Mouse (Mus musculus): ENCODE measurements around the gene Lrrk1. TPM values are rescaled to one million over a fixed set of nuclear protein-coding genes. Genes with fewer than 3 reads are reported as not detected.
A peak's percentile ranks its signal among the peaks of the same experiment; 100 is the strongest.

Lrrk1 gene
- polyA plus RNA-seq, 1 experiment from 2014 or later = 1.7 TPM

DNA sequence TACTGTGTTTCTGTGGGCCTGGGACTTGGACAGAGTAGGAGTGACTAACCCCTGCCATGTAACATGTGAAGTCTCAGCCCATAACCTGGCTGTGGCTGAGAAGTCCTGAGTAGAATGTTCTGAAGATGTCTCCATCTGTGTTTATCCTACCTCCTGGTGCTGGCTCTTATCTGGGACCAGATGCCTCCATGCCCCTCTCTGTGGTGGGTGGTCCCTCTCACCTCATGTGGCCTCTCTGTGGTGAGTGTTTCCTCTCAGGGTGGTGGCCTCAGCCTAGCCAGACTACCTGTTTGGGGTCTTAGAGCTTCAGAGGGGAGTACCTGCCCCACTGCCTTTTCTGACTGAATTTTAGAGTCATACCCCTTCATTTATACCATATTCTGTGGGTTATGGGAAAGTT lies 139.9 kb downstream of the Lrrk1 start:
- ATAC-seq = no peak
- Histone ChIP-seq H3K27me3 (replicated peaks; ENCODE audit: control insufficient read depth, insufficient read depth, low read length) (no peaks in the 10 kb centered on the region), H3K9ac (ENCODE audit: low read length) (no peak overlapping the region), H3K4me3 (ENCODE audit: low read depth, low read length) (no peak overlapping the region), H3K9me3 (replicated peaks; ENCODE audit: control insufficient read depth, low read length) (no peaks in the 10 kb centered on the region), H3K4me2 (ENCODE audit: low read length) (no peak overlapping the region), H3K4me1 (ENCODE audit: control insufficient read depth, insufficient read depth, low read length) (peaks cover 16% of the 10 kb centered on the region), H3K36me3 (ENCODE audit: control insufficient read depth, insufficient read depth, low read length) (no peaks in the 10 kb centered on the region), H3K27ac (ENCODE audit: low read depth, low read length) (0 out of 2 replicates have a peak overlapping the region, but pooled peaks have one; percentile 39)
- DNase-seq (ENCODE audit: low spot score) = no peak

DNA sequence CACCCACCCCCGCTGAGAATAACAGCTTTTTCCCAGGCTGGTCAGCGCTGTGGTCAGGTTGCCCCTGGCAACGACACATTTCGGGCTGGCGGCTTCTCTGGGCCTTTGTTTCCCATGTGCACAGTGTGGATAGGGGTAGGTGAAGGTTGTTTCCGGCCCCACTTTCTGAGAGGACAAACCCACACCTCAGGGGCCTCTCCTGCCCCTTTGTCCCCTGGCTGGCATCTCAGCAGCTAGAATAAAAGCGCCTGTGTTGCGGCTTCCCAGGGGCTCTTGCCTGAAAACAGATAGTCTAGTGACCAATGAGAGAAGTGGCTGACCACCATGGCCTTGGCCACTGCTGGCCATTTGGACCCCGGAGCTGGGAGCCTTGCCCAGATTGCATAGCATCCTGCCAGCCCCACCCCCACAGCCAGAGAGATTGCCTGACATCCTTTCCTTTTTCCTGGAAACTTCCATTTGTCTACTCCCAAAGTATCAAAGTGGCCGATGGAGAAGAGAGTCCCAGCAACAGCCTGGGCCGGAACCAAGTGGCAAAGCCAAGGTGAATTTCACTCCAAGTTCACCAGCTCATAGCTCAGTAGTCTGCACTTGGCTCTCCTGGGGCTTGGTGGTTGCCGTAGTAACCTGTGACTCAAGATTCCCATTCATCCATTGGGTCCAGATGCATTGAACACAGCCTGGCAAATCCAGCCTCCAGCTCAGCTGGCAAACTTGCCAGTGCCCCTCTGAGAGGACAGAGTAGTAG lies 140.7 kb downstream of the Lrrk1 start:
- ATAC-seq (peak; percentile 80), DNase-seq (ENCODE audit: low spot score) (peak; percentile 89)
- H3K27ac ChIP-seq (ENCODE audit: low read depth, low read length) = no peak overlapping the region; the same call in 1 of the 2 replicates
- H3K4me1 ChIP-seq (ENCODE audit: control insufficient read depth, insufficient read depth, low read length) = peaks cover 16% of the 10 kb centered on the region
- H3K9ac ChIP-seq (ENCODE audit: low read length) = 0 out of 2 replicates have a peak overlapping the region, but pooled peaks have one; percentile 8
- no peaks in the 10 kb centered on the region for H3K27me3 ChIP-seq (replicated peaks; ENCODE audit: control insufficient read depth, insufficient read depth, low read length)
- 22% methylated on average over 12 of the region's 12 CpGs for WGBS
- H3K4me3 ChIP-seq (ENCODE audit: low read depth, low read length) = no peak overlapping the region
- H3K9me3 ChIP-seq (replicated peaks; ENCODE audit: control insufficient read depth, low read length) = no peaks in the 10 kb centered on the region
- H3K4me2 ChIP-seq (ENCODE audit: low read length) = no peak overlapping the region
- H3K36me3 ChIP-seq (ENCODE audit: control insufficient read depth, insufficient read depth, low read length) = no peaks in the 10 kb centered on the region

DNA sequence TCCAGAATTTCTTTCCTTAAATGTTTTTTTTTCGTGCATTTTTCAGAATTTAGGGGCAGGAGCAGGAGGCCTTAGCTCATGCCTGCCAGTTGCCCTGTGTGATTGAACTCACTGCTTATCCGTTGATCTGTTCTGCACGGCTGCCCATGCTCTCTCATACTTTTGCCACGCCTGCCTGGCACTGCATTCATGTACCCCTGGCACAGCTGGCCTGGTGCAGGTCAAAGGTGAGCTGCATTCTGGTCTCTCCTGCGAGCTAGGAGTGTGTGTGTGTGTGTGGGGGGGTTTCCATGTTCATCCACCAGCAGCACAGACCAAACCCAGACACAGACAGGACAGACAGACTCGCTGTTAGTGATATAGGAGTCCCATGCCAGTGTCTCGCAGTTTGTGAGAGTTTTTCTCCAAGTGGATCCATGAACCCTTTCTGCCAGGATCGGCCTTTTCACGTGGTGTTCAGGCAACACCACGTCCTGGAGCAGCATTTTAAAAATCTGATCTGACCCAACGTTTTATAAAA lies 141.4 kb downstream of the Lrrk1 start:
- DNase-seq (ENCODE audit: low spot score) (no peak), ATAC-seq (no peak)
- Histone ChIP-seq H3K4me2 (ENCODE audit: low read length) (no peak overlapping the region), H3K36me3 (ENCODE audit: control insufficient read depth, insufficient read depth, low read length) (no peaks in the 10 kb centered on the region), H3K9ac (ENCODE audit: low read length) (no peak overlapping the region), H3K27ac (ENCODE audit: low read depth, low read length) (0 out of 2 replicates have a peak overlapping the region, but pooled peaks have one; percentile 39), H3K27me3 (replicated peaks; ENCODE audit: control insufficient read depth, insufficient read depth, low read length) (no peaks in the 10 kb centered on the region), H3K4me1 (ENCODE audit: control insufficient read depth, insufficient read depth, low read length) (peaks cover 16% of the 10 kb centered on the region), H3K4me3 (ENCODE audit: low read depth, low read length) (no peak overlapping the region), H3K9me3 (replicated peaks; ENCODE audit: control insufficient read depth, low read length) (no peaks in the 10 kb centered on the region)
- WGBS = 39% methylated on average over 11 of the region's 11 CpGs

DNA sequence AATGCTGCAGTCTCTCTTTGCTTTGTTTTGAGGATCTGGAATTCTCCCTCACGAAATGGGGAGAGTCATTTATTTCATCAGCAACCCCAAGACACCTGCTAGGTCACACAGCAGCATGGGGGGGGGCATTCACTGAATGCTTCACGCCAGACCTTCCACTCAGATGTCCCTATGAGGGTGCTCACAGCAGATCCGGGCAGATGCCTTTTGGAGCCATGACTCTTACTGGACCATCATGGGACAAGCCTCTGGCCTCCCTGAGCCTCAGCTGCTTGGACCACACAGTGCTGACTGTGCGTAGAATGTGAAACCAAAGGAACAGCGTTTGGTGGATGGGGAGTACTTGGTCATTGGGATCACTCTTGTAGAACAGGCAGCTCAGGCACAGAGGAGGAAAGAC lies 142.5 kb downstream of the Lrrk1 start:
- no peak overlapping the region for H3K27ac ChIP-seq (ENCODE audit: low read depth, low read length)
- H3K4me2 ChIP-seq (ENCODE audit: low read length) = no peak overlapping the region
- no peaks in the 10 kb centered on the region for H3K9me3 ChIP-seq (replicated peaks; ENCODE audit: control insufficient read depth, low read length)
- no peak overlapping the region for H3K4me3 ChIP-seq (ENCODE audit: low read depth, low read length)
- 85% methylated on average over 5 of the region's 5 CpGs for WGBS
- ATAC-seq (no peak), DNase-seq (ENCODE audit: low spot score) (no peak)
- H3K9ac ChIP-seq (ENCODE audit: low read length) = no peak overlapping the region
- H3K27me3 ChIP-seq (replicated peaks; ENCODE audit: control insufficient read depth, insufficient read depth, low read length) = no peaks in the 10 kb centered on the region
- H3K36me3 ChIP-seq (ENCODE audit: control insufficient read depth, insufficient read depth, low read length) = no peaks in the 10 kb centered on the region
- H3K4me1 ChIP-seq (ENCODE audit: control insufficient read depth, insufficient read depth, low read length) = peaks cover 16% of the 10 kb centered on the region

DNA sequence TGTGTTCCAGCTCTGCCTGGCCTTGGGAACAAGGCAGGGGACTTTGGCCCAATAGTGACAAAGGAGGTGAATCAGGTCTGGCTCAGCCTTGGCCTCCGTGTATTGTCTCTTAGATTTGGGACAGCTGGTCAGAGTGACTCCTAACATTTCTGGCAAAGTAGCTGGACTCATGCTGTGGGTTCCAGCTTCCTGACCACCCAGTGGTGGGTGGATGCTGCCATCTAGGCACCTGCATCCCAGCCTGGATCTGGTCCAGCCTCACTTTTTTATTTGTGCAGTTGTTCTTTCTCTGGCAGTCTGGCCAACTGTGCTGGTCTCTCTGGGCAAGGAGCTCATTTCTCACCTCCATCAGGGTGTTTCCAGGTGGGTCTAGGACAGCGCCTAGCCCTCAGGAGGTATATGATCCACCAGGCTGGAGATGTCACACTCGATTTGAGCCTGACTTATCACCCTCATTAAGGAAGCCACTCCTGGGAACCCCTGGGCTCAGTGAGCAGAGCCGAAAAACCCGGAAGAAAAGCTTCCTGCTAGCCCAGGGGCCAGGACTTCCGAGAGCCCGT lies 144.3 kb downstream of the Lrrk1 start:
- Histone ChIP-seq H3K27me3 (replicated peaks; ENCODE audit: control insufficient read depth, insufficient read depth, low read length) (no peaks in the 10 kb centered on the region), H3K4me1 (ENCODE audit: control insufficient read depth, insufficient read depth, low read length) (peaks cover 16% of the 10 kb centered on the region), H3K9ac (ENCODE audit: low read length) (no peak overlapping the region), H3K4me2 (ENCODE audit: low read length) (no peak overlapping the region), H3K9me3 (replicated peaks; ENCODE audit: control insufficient read depth, low read length) (no peaks in the 10 kb centered on the region), H3K4me3 (ENCODE audit: low read depth, low read length) (no peak overlapping the region), H3K36me3 (ENCODE audit: control insufficient read depth, insufficient read depth, low read length) (no peaks in the 10 kb centered on the region), H3K27ac (ENCODE audit: low read depth, low read length) (no peak overlapping the region)
- 83% methylated on average over 7 of the region's 7 CpGs for WGBS
- DNase-seq (ENCODE audit: low spot score) = no peak
- ATAC-seq = no peak

DNA sequence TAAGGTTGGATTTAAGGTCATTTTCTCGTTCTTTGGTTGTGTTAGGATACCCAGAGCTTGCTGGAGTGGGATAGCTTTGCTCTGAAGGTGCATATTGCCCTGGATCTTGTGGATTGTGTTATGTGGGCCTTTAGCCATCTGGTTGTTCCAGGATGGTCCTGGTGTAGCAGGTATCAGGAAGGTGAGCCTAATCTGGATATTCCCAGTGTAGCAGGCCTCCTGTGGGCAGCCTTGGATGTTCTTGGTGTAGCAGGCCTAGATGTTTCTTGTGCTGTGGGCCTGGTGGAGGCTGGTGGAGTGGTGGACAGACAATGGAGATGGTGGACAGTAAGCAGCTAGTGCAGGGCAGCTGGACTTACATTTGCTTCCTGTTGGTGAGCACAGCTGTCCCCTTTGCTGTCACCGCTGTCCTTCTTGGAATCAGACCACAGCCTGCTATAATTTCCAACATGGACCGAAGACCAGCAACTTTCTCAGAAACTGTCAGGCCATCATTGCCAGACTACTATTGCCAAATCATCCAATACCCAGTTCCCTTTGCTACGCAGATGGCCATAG lies 146.2 kb downstream of the Lrrk1 start:
- Histone ChIP-seq H3K27ac (ENCODE audit: low read depth, low read length) (no peak overlapping the region), H3K36me3 (ENCODE audit: control insufficient read depth, insufficient read depth, low read length) (no peaks in the 10 kb centered on the region), H3K9me3 (replicated peaks; ENCODE audit: control insufficient read depth, low read length) (no peaks in the 10 kb centered on the region), H3K4me1 (ENCODE audit: control insufficient read depth, insufficient read depth, low read length) (peaks cover 3% of the 10 kb centered on the region; the same call in 1 of the 2 replicates), H3K27me3 (replicated peaks; ENCODE audit: control insufficient read depth, insufficient read depth, low read length) (no peaks in the 10 kb centered on the region), H3K9ac (ENCODE audit: low read length) (no peak overlapping the region), H3K4me2 (ENCODE audit: low read length) (no peak overlapping the region), H3K4me3 (ENCODE audit: low read depth, low read length) (no peak overlapping the region)
- WGBS = 91% methylated on average over 4 of the region's 4 CpGs
- ATAC-seq = no peak
- no peak for DNase-seq (ENCODE audit: low spot score)

DNA sequence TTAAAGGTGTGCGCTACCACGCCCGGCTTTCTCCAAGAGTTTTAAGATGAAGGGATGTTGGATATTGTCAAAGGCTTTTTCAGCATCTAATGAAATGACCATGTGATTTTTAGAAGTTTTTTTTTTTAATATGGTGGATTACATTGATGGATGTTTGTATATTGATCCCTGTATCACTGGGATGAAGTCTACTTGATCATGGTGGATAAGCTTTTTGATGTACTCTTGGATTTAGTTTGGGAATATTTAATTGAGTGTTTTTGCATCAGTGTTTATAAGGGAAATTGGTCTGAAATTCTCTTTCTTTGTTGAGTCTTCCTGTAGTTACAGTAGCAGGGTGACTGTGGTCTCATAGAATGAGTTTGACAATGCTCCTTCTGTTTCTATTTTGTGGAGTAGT lies 150.0 kb downstream of the Lrrk1 start:
- Histone ChIP-seq H3K36me3 (ENCODE audit: control insufficient read depth, insufficient read depth, low read length) (no peaks in the 10 kb centered on the region), H3K27ac (ENCODE audit: low read depth, low read length) (no peak overlapping the region), H3K4me2 (ENCODE audit: low read length) (no peak overlapping the region), H3K4me3 (ENCODE audit: low read depth, low read length) (no peak overlapping the region), H3K27me3 (replicated peaks; ENCODE audit: control insufficient read depth, insufficient read depth, low read length) (no peaks in the 10 kb centered on the region), H3K9ac (ENCODE audit: low read length) (no peak overlapping the region), H3K4me1 (ENCODE audit: control insufficient read depth, insufficient read depth, low read length) (no peaks in the 10 kb centered on the region), H3K9me3 (replicated peaks; ENCODE audit: control insufficient read depth, low read length) (no peaks in the 10 kb centered on the region)
- DNase-seq (ENCODE audit: low spot score) (no peak), ATAC-seq (no peak)
- 98% methylated on average over 3 of the region's 3 CpGs for WGBS

DNA sequence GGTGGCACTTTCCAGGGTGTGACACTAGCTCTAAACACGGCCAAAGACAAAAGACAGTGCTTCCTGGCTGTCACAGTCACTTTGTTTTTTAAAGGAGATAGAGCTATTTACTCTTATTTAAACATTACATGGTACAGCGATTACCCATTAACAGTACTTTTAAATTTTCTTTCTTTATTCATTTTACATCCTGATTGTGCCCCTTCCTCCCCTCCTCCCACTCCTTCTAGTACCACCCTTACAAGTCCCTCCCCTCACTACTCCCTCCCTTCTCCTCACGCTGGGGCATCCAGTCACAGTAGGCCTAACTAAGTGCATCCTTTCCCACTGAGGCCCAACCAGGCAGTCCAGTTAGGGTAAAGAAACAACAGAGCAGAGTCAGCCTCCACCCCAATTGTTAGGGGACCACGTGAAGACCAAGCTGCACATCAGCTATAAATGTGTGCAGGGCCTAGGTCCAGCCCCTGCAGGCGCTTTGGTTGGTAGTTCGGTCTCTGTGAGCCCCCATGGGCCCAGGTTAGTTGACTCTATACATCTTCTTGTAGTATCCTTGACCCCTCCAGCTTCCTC lies 154.1 kb downstream of the Lrrk1 start:
- Histone ChIP-seq H3K27ac (ENCODE audit: low read depth, low read length) (no peak overlapping the region), H3K36me3 (ENCODE audit: control insufficient read depth, insufficient read depth, low read length) (no peaks in the 10 kb centered on the region), H3K9me3 (replicated peaks; ENCODE audit: control insufficient read depth, low read length) (no peaks in the 10 kb centered on the region), H3K27me3 (replicated peaks; ENCODE audit: control insufficient read depth, insufficient read depth, low read length) (no peaks in the 10 kb centered on the region), H3K9ac (ENCODE audit: low read length) (no peak overlapping the region), H3K4me3 (ENCODE audit: low read depth, low read length) (no peak overlapping the region), H3K4me1 (ENCODE audit: control insufficient read depth, insufficient read depth, low read length) (peaks cover 9% of the 10 kb centered on the region; the same call in 1 of the 2 replicates), H3K4me2 (ENCODE audit: low read length) (no peak overlapping the region)
- WGBS = 75% methylated on average over 6 of the region's 6 CpGs
- DNase-seq (ENCODE audit: low spot score) = no peak
- ATAC-seq = no peak
